Mouse (Mus musculus): ENCODE results near the gene Srrm1.

The Srrm1 gene

DNA sequence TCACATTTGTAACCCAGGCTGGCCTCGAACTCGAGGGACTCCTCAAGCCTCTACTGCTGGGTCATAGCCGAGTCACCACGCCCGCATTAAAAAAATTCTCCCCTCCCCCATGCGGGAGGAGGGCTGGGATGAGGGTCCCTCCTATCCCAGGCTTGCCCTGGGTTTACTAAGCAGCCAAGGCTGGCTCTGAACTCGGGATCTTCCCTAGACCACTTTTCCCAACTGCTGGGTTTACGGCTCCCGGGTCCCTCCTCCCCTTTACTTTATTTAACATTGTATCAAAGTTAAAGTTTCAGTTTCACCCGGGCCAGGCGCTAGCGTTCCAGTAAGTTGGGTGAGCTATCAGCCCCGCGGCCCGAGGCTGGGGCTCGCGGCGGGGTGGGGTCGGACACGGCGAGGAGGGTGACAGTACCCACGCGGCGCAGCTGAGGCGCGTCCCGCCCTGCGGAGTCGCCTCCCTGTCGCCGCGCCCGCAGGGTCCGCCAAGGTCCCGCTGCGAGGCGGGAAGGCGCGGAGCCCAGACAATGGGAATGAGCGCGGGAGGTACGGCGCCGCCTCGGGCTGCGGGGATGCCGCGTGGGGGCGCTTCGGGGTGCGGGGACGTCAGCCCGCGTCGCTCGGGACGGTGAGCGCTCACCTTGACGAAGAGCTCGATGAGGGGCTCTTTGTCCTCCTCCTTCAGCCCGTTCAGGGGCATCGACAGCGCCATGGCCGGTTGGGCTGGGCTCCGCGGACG, 81.1 kb downstream of the Srrm1 start:
- peak; percentile 72 for DNase-seq (ENCODE audit: low spot score)

DNA sequence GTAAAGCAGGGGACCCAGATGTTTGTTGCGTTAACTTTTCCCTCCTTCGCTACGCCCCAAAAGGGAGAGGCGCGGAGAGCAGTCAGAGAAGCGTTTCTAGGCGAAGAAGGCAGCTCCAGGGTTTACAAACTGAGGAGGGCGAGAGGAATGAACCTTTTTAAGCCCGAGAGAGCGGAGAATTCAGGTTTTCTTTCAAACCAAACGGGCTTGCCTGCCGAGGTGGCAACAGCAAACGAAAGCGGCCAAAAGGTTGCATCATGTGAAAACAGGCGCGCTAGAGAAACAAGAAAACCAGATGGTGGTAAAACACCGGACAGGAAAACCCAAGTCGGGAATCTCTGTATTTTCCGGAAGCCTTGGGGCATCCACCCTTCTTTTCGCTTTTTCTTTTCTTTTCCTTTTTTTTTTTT, 81.7 kb downstream of the Srrm1 start:
- DNase-seq (ENCODE audit: low spot score), result peak; percentile 33

All from embryo, embryonic 10 days (tissue).